Mouse (Mus musculus): Measurements from ENCODE around the gene Rtp1.

Gene Rtp1

DNA sequence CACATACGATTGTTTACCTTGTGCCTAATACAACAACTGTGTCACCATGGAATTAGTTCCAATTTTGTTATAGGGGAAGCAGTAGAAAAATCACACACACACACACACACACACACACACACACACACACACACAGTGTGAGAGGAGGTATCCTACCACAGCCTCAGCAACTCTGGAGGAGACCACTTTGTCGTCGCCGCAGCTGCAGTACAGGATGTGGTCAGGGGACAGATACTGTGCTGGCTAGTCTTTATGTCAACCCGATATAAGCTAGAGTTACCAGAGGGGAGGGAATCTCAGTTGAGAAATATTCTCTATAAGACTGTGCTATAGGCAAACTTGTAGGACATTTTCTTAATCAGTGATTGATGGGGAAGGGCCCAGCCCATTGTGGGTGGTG, 28.4 kb downstream of the Rtp1 start:
- no peak for DNase-seq

DNA sequence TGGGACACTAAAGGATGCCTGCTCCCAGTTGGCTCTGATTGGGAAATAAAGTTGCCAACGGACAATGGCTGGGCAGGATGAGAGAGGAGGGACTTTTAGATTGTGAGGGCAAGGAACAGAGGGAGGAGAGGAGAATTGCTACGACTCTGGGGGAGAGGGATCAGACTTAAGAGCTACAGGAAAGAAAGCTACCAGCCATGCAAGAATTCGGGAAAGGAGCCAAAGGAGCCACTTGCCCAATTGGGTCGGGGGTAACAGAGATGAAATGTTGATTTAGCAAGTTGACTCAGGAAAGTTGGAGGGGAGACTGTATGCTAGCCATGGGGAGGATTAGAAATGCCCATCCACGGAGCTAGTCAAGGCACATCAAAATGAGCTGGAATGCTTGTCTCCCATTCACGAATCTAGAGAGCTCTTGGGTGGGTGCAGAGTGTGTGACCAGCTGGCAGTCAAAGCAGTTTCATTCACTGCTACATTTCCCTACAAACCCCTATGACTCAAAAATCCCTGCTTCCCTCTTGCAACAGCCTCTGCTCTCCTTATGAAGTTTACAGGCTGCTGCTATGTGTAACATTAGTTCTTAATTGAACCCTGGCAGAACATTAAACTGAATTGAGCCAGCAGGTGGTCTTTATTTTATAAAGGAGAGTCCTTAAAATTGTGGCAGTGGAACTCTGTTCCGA, 30.1 kb downstream of the Rtp1 start:
- no peak for DNase-seq

GRCm38 (mm10) chr16:23463671-23464347, 34.9 kb downstream of the Rtp1 start:
- no peak for DNase-seq

- no peak for DNase-seq
Observed at GRCm38 (mm10) chr16:23471551-23471950, 42.6 kb downstream of the Rtp1 start.

- no peak for DNase-seq
Observed at GRCm38 (mm10) chr16:23472046-23472445, 43.1 kb downstream of the Rtp1 start.

- DNase-seq, result no peak
Observed at GRCm38 (mm10) chr16:23475651-23476050, 46.7 kb downstream of the Rtp1 start.

DNA sequence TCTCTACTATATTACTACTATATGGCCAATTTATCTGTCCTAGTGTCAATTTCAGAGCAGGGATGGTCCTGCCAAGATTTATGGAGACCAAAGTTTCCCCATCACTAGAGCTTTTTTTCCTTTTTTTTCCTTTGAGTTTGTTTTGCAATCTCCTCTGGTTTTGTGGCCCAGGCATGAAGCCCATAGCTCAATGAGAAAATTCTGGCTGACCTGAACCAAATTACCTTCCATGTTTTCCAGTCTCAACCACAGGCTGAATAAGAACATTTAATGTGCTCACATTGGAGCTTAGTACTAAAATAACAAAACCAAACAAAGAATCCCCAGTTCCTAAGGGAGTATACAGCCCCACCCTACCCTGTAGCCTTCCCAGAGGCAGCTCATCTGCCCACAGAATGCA, 47.7 kb downstream of the Rtp1 start:
- no peak for DNase-seq

GRCm38 (mm10) chr16:23479872-23480603, 51.1 kb downstream of the Rtp1 start:
- DNase-seq, result no peak

DNA sequence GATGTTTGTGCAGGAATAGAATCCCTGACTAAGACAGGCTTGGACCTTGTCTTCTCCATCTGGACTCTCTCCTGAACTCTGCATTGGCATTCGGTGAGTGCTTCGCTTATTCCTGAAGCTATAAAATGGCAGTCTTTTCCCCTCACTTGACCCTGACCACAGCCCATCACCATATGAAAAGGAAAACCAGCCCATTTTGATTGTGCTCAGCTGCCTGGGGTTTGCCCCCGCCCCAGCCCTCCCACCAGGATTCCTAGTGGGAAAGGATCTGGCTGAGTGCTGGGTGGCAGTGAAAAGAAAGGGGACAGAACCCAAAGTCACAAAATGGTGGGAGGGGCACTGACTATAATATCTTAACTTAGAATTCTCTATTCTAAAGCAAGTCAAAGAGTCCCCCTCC, 53.3 kb downstream of the Rtp1 start:
- no peak for DNase-seq

GRCm38 (mm10) chr16:23482846-23483245, 53.9 kb downstream of the Rtp1 start:
- no peak for DNase-seq

GRCm38 (mm10) chr16:23483292-23483691, 54.4 kb downstream of the Rtp1 start:
- no peak for DNase-seq

Measured in cerebellum, adult 8-10 months (tissue).